Mouse (Mus musculus): ENCODE measurements around the gene Acp4.

DNA sequence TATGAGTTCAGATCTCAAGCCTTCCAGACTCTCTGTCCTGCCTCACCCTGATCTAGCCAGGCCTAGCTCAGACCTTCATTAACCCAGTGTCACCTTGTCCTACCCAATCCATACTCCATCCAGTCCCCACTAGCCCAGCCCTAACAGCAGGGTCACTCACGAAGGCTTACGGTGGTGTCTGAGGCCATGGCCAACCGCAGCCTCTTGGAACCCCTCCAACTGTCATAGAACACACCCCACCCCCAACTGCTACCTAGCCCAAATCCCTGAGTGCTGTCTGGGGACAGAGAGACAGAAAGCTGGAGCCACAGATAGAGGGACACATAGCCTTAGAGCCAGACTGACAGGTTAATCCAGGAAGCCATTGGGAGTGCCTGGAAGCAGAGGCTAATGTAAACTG is 21.3 kb downstream of the Acp4 start, which contains the start of gene Gm36864:
- TF ChIP-seq POLR2A (IDR thresholded peaks at IDR 0.05; ENCODE audit: borderline replicate concordance, extremely low read depth, insufficient read depth, insufficient read length, poor library complexity, severe bottlenecking) (no peak), CTCF (IDR thresholded peaks at IDR 0.05; ENCODE audit: borderline replicate concordance, extremely low read depth, insufficient read depth, insufficient read length) (no peak)
